Mouse (Mus musculus) embryonic facial prominence, embryonic 13.5 days (tissue): ENCODE data around the gene Lrrc2. TPM values are rescaled to one million over a fixed set of nuclear protein-coding genes. Genes with fewer than 3 reads are reported as not detected.
A peak's percentile ranks its signal among the peaks of the same experiment; 100 is the strongest.

Source experiments
- ATAC-seq: fragments of 200-750 bp; cut with Nextera tagmentation; 2 replicates; pipeline ENCODE4 v1.8.0; 2017; ENCODE audit warnings: low read depth; ENCODE audit not compliant: insufficient number of reproducible peaks, insufficient read depth, low FRiP score, low TSS enrichment
- H3K27ac ChIP-seq: fragments of 300-500 bp; sonication (generic); 2 replicates; pipeline ENCODE4 v1.5.1; 2015; ENCODE audit warnings: moderate library complexity, mild to moderate bottlenecking, inconsistent platforms
- H3K27me3 ChIP-seq: fragments of 300-500 bp; sonication (generic); 2 replicates; pipeline ENCODE4 v1.6.1; 2015; ENCODE audit warnings: mild to moderate bottlenecking, inconsistent platforms
- H3K36me3 ChIP-seq: fragments of 300-500 bp; sonication (generic); 2 replicates; pipeline ENCODE4 v1.6.1; 2015; ENCODE audit warnings: mild to moderate bottlenecking, inconsistent platforms
- H3K4me1 ChIP-seq: fragments of 300-500 bp; sonication (generic); 2 replicates; pipeline ENCODE4 v1.6.1; 2015; ENCODE audit warnings: inconsistent platforms
- H3K4me2 ChIP-seq: fragments of 300-500 bp; sonication (generic); 2 replicates; pipeline ENCODE4 v1.6.1; 2015; ENCODE audit warnings: moderate library complexity, mild to moderate bottlenecking, inconsistent platforms
- H3K4me3 ChIP-seq: fragments of 300-500 bp; sonication (generic); 2 replicates; pipeline ENCODE4 v1.5.1; 2015; ENCODE audit warnings: mild to moderate bottlenecking, inconsistent platforms
- H3K9ac ChIP-seq: fragments of 300-500 bp; sonication (generic); 2 replicates; pipeline ENCODE4 v1.6.1; 2015; ENCODE audit warnings: mild to moderate bottlenecking, inconsistent platforms
- H3K9me3 ChIP-seq: fragments of 300-500 bp; sonication (generic); 2 replicates; pipeline ENCODE4 v1.6.1; 2016; ENCODE audit warnings: inconsistent platforms
- WGBS: fragments of 180-500 bp; shearing (Covaris S2); methylation state at CpG from one replicate; pipeline ENCODE4 v1.1.7; 2015; ENCODE audit warnings: mixed read lengths; 5-methylcytosine and 5-hydroxymethylcytosine counted together
- polyA plus RNA-seq: library from polyadenylated mRNA; unstranded; fragments of >200 nt; fragmentation: Nextera tagmentation; extraction: Ambion mirVana; gene quantifications from 2 replicates; pipeline ENCODE4 v1.2.1, GENCODE M21; 2015

Lrrc2 gene
- polyA plus RNA-seq, 1 experiment from 2014 or later, result 0.28 TPM

- H3K4me3 ChIP-seq, result no peak within 1 kb of the TSS
- H3K36me3 ChIP-seq, result no peaks in the 10 kb centered on the region
- no peak within 1 kb of the TSS for H3K27ac ChIP-seq
- no peaks in the 10 kb centered on the region; the same call in 1 of the 2 replicates for H3K27me3 ChIP-seq
- WGBS, result 61% methylated on average over 6 of the region's 6 CpGs
- ATAC-seq, result no peak
- H3K4me2 ChIP-seq, result no peak within 1 kb of the TSS
- H3K9me3 ChIP-seq, result no peaks in the 10 kb centered on the region
- H3K4me1 ChIP-seq, result no peaks in the 10 kb centered on the region
- no peak within 1 kb of the TSS for H3K9ac ChIP-seq
These were observed 38.9 kb downstream of the Lrrc2 start, which contains the start of gene Rtp3 for GRCm38 (mm10) chr9:110990204-110990603. Rtp3 (minus strand) TSS chr9:110990583.

- WGBS, result 28% methylated on average over 3 of the region's 3 CpGs
These were observed 42.0 kb downstream of the Lrrc2 start for GRCm38 (mm10) chr9:110993281-110993709.

GRCm38 (mm10) chr9:110994716-110995172 is 43.4 kb downstream of the Lrrc2 start:
- no peaks in the 10 kb centered on the region for H3K36me3 ChIP-seq
- no peaks in the 10 kb centered on the region for H3K4me1 ChIP-seq
- peak overlapping the region; percentile 42 for H3K4me3 ChIP-seq
- H3K4me2 ChIP-seq, result peak overlapping the region; percentile 54
- WGBS, result 8% methylated on average over 13 of the region's 13 CpGs
- no peak overlapping the region; the same call in 1 of the 2 replicates for H3K27ac ChIP-seq
- peak; percentile 75; the same call in 1 of the 2 replicates for ATAC-seq
- no peaks in the 10 kb centered on the region for H3K9me3 ChIP-seq
- H3K27me3 ChIP-seq, result no peaks in the 10 kb centered on the region; the same call in 1 of the 2 replicates
- peak overlapping the region; percentile 57 for H3K9ac ChIP-seq

More at GRCm38 (mm10) chr9:110993281-110993709, 42.0 kb downstream of the Lrrc2 start:
- H3K36me3 ChIP-seq, result no peaks in the 10 kb centered on the region
- H3K4me3 ChIP-seq, result no peak overlapping the region
- no peaks in the 10 kb centered on the region for H3K4me1 ChIP-seq
- H3K27me3 ChIP-seq, result no peaks in the 10 kb centered on the region; the same call in 1 of the 2 replicates
- no peaks in the 10 kb centered on the region for H3K9me3 ChIP-seq
- no peak overlapping the region for H3K4me2 ChIP-seq
- H3K9ac ChIP-seq, result no peak overlapping the region
- no peak overlapping the region for H3K27ac ChIP-seq
- no peak for ATAC-seq

GRCm38 (mm10) chr9:110997245-110997644 is 45.9 kb downstream of the Lrrc2 start:
- H3K9me3 ChIP-seq, result no peaks in the 10 kb centered on the region
- no peak overlapping the region for H3K27ac ChIP-seq
- no peaks in the 10 kb centered on the region for H3K36me3 ChIP-seq
- H3K4me1 ChIP-seq, result no peaks in the 10 kb centered on the region
- ATAC-seq, result no peak
- no peak overlapping the region for H3K9ac ChIP-seq
- H3K4me2 ChIP-seq, result no peak overlapping the region
- 4% methylated on average over 5 of the region's 5 CpGs for WGBS
- no peaks in the 10 kb centered on the region for H3K27me3 ChIP-seq
- H3K4me3 ChIP-seq, result no peak overlapping the region

DNA sequence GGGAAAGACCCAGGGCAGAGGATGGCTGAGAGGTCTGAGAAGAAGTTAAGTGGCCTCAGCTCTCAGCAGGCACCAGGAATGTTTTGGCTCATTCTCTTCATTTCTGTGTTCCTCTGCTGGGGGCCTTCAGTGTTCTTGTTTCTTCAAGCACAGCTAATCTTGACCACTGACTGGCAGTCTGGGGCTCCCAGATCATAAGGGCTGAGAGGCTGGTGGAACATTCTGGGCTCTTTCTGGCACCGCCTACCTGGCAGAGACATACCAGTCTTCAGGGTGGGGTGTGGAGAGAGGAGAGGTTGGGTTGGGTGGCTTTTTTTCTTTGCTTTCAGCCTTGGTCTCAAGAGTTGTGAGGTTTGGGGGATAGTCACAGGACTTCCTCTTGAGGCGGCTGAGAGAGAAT is 47.7 kb downstream of the Lrrc2 start:
- Histone ChIP-seq H3K36me3 (no peaks in the 10 kb centered on the region), H3K27me3 (no peaks in the 10 kb centered on the region), H3K4me1 (no peaks in the 10 kb centered on the region), H3K4me3 (no peak overlapping the region), H3K27ac (no peak overlapping the region), H3K9ac (no peak overlapping the region), H3K4me2 (no peak overlapping the region), H3K9me3 (no peaks in the 10 kb centered on the region)
- WGBS, result 87% methylated on average over 2 of the region's 2 CpGs
- ATAC-seq, result no peak

DNA sequence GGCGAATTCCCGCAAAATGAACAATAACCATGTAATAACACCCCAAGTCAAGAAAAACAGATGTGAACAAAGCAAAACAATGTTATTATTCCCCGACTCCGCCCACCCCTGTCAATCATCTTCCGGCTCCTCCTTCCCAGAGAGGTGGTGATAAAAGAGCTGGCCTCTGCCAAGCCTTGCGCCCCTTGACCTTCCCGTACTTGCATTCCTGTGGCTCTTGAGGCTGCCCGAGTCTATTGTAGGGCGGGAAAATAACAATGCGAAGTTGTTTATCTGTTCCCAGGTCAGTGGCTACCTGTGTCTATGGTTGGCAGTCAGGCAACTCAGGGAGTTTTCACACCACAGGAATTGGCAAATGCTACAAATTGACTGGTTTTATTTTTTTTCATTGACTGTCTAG is 48.5 kb downstream of the Lrrc2 start:
- WGBS, result 75% methylated on average over 10 of the region's 10 CpGs
- Histone ChIP-seq H3K4me2 (no peak overlapping the region), H3K9ac (no peak overlapping the region), H3K9me3 (no peaks in the 10 kb centered on the region), H3K4me3 (no peak overlapping the region), H3K27me3 (no peaks in the 10 kb centered on the region), H3K27ac (no peak overlapping the region), H3K4me1 (no peaks in the 10 kb centered on the region), H3K36me3 (no peaks in the 10 kb centered on the region)
- ATAC-seq, result no peak

GRCm38 (mm10) chr9:111001621-111002020 is 50.3 kb downstream of the Lrrc2 start:
- WGBS, result 80% methylated on average over 12 of the region's 12 CpGs
- H3K9me3 ChIP-seq, result no peaks in the 10 kb centered on the region
- no peak overlapping the region for H3K4me2 ChIP-seq
- H3K4me1 ChIP-seq, result no peaks in the 10 kb centered on the region
- no peaks in the 10 kb centered on the region for H3K36me3 ChIP-seq
- no peak for ATAC-seq
- H3K4me3 ChIP-seq, result no peak overlapping the region
- no peak overlapping the region for H3K27ac ChIP-seq
- H3K9ac ChIP-seq, result no peak overlapping the region
- no peaks in the 10 kb centered on the region for H3K27me3 ChIP-seq

DNA sequence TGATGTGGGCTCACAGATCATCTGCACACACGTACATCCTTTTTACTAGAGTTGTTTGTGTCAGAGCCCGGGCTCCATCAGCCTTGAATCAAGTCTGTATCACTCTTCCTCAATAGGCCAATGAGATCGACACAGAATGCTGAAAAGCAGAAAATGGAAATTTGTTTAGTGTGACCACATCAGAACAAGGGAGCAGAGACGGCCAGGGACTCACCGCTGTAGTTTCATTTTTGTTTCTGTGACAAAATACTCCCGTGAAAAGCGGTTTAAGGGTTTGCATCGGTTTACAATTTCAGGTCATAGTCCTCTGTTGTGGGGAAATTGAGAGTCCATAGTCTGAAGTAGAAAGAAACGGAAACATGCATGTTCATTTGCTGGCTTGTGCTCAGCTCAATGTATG is 51.9 kb downstream of the Lrrc2 start:
- no peaks in the 10 kb centered on the region for H3K36me3 ChIP-seq
- 72% methylated on average over 9 of the region's 9 CpGs for WGBS
- H3K27me3 ChIP-seq, result no peaks in the 10 kb centered on the region
- H3K9ac ChIP-seq, result no peak overlapping the region
- H3K4me1 ChIP-seq, result no peaks in the 10 kb centered on the region
- no peak for ATAC-seq
- H3K4me2 ChIP-seq, result no peak overlapping the region
- H3K27ac ChIP-seq, result no peak overlapping the region
- no peak overlapping the region for H3K4me3 ChIP-seq
- H3K9me3 ChIP-seq, result no peaks in the 10 kb centered on the region

GRCm38 (mm10) chr9:111006544-111006943 is 55.2 kb downstream of the Lrrc2 start:
- no peaks in the 10 kb centered on the region for H3K36me3 ChIP-seq
- ATAC-seq, result no peak

DNA sequence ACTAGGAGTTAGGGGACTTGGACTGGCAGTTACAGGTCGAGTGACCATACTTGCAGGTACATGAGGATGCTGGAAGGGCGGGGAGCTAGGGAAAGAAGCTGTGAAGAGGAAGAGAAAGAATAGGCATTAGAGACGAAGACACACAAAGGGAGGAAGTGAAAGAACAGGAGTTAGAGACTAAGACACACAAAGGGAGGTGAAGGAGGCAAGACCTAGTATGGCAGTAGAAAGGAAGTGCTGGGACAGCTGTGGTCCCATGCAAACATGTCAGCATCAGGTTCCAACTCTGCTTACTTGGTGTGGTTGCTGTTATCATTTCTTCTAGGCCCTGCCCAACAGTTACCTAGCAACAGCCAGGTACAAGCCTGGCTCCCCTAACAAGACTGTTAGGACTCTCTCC is 58.4 kb downstream of the Lrrc2 start:
- ATAC-seq, result no peak
- 75% methylated on average over 3 of the region's 3 CpGs for WGBS

More at GRCm38 (mm10) chr9:111006544-111006943, 55.2 kb downstream of the Lrrc2 start:
- H3K9ac ChIP-seq, result no peak overlapping the region
- H3K4me1 ChIP-seq, result no peaks in the 10 kb centered on the region
- WGBS, result 94% methylated on average over 2 of the region's 2 CpGs
- no peaks in the 10 kb centered on the region for H3K9me3 ChIP-seq
- H3K27ac ChIP-seq, result no peak overlapping the region
- H3K4me3 ChIP-seq, result no peak overlapping the region
- no peaks in the 10 kb centered on the region for H3K27me3 ChIP-seq
- H3K4me2 ChIP-seq, result no peak overlapping the region

DNA sequence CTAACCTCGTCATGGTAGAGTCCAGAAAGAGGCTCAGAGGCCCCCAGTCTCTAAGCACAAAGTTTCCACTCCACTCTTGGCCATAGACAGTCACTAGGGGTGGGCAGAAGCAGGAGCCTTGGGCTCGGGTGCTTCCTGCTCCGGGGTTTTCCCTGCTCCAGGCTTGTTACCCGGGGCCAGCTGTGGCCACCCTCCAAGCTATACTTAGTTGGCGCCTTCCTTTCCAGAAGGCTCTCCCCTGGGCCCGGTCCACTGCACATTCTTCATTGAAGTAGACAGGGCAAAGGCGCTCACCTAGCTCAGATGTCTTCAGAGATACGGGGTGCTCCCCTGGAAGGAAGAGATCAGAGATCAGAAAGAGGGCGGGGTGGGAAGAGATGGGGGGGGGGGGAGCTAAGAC is 60.2 kb downstream of the Lrrc2 start:
- WGBS, result 81% methylated on average over 9 of the region's 9 CpGs
- Histone ChIP-seq H3K4me1 (0 out of 2 replicates have a peak, but pooled peaks cover 6% of the 10 kb centered on the region), H3K36me3 (no peaks in the 10 kb centered on the region), H3K4me3 (no peak overlapping the region), H3K9me3 (no peaks in the 10 kb centered on the region), H3K4me2 (no peak overlapping the region), H3K27me3 (no peaks in the 10 kb centered on the region), H3K27ac (no peak overlapping the region), H3K9ac (no peak overlapping the region)
- ATAC-seq, result no peak

More for the DNA sequence above, 58.4 kb downstream of the Lrrc2 start:
- Histone ChIP-seq H3K27me3 (no peaks in the 10 kb centered on the region), H3K36me3 (no peaks in the 10 kb centered on the region), H3K27ac (no peak overlapping the region), H3K9ac (no peak overlapping the region), H3K4me3 (no peak overlapping the region), H3K9me3 (no peaks in the 10 kb centered on the region), H3K4me1 (0 out of 2 replicates have a peak, but pooled peaks cover 6% of the 10 kb centered on the region), H3K4me2 (no peak overlapping the region)

GRCm38 (mm10) chr9:111012041-111012440 is 60.7 kb downstream of the Lrrc2 start:
- H3K36me3 ChIP-seq, result no peaks in the 10 kb centered on the region
- WGBS, result 78% methylated on average over 3 of the region's 3 CpGs
- ATAC-seq, result no peak
- H3K27me3 ChIP-seq, result no peaks in the 10 kb centered on the region
- no peak overlapping the region for H3K9ac ChIP-seq
- no peaks in the 10 kb centered on the region for H3K9me3 ChIP-seq
- no peak overlapping the region for H3K4me2 ChIP-seq
- no peak overlapping the region for H3K4me3 ChIP-seq
- H3K4me1 ChIP-seq, result 0 out of 2 replicates have a peak, but pooled peaks cover 6% of the 10 kb centered on the region
- no peak overlapping the region for H3K27ac ChIP-seq
